Mouse (Mus musculus): ENCODE measurements around the gene Kctd6.
A peak's percentile ranks its signal among the peaks of the same experiment; 100 is the strongest.

Kctd6 gene

DNA sequence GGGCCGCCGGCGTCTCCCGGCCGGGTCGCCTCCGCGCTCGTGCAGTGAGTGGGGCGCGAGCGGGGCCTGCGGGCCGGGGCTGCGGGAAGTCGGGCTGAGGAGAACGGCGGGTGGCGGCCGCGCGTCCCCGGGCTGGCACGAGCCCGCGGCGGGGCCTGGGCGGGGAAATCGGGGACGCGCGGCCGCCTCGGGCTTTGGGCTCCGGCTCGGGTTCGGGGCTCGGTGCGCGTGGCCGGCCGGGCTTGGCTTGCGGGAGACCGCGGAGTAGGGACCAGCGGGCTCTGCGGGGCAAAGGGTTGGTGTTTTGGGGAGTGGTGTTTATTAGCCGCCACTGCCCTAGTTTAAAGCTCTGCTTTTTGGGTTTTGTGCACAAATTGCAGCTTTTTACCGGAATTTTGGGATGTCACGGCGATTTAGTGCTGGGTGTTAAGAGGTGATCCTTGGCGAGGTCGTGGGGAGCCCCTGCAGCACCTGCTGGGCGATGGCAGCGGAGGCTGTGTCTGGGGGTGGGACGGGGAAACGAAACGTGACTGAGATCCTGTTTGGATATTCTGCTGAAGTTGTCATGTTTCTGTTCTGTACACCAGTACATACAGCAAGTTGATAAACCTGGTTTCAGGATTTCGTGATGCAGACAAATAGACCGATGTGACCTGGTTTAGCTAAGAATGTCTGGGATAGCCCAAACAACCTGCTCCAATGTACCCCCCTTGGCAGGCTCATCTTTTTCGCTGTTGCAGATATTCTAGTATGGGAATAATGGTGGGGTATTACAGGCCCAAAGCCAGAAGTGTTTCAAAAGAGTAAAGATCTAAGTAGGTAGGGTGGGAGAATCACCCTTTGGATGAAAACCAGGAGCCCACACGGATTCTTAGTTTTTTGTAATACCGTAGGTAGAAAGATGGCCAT, 613 bp downstream of the Kctd6 start:
- peak; percentile 70 to 76 for DNase-seq (ENCODE audit: low spot score in 2 of 2)

DNA sequence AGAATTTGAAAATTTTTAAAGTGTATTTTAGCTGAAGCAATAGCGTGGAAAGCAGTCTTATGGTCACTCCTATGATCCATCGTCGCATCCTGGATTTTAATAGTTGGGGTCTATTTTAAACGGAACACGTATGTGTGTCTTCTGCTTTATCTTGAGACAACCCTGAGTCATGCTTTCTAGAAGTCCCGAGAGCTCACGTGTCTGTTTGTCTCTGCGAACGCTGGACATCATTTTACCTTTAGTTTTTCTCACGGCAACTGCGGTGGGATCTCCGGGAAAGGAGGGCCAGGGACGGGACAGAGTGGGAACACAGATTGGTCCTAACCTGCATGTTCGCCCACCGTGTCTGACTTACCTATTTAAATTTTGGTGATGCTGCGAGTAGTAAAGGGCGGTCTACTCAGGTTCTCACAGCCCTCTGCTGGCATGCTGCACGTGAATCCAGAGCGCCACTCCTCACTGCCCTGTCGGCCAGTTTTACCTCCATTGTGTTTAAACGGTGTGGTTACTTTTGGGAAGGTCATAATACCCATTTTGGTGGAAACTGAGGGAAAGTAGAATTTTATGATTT, 1.4 kb downstream of the Kctd6 start:
- no peak for DNase-seq (ENCODE audit: low spot score in 2 of 2)

DNA sequence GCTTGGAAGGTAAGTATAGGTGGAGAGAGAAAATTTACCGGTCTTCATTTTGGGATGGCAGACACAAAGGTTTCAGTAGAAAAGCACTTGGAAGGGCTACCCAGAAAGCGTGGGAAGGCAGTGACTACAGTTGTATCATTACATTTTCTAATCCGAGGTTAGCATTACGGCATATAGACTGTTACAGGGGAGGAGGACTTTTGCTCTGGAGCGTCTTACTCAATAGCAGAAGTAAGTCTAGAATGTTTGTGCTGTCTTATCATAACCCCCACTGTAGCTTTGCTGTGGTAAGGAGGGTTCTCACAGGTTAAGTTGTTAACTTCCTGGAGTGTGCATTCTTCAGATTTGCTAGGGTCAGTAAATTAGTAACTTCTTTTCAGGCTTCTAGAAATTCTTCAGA, 2.2 kb downstream of the Kctd6 start:
- no peak for DNase-seq (ENCODE audit: low spot score in 2 of 2)

DNA sequence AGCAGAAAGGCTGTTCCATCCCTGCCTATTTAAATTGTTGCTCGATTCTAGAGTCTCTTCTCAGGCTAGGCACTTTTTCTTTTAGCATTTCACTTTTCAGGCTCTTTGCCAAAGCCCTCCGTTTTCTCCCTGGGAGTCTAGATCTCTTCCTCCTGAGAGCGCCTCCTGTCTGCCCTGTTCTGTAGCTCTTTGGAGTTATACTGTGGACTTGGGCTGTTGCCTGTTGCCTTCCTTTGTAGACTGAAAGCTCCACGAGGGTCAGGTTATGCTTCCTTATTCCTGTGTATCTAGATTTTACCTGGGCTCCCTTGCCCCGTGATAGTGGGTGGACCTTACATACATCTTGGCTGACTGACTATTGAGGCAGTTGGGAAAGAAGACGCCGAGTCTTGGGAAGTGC, 4.3 kb downstream of the Kctd6 start:
- no peak for DNase-seq (ENCODE audit: low spot score in 2 of 2)

DNA sequence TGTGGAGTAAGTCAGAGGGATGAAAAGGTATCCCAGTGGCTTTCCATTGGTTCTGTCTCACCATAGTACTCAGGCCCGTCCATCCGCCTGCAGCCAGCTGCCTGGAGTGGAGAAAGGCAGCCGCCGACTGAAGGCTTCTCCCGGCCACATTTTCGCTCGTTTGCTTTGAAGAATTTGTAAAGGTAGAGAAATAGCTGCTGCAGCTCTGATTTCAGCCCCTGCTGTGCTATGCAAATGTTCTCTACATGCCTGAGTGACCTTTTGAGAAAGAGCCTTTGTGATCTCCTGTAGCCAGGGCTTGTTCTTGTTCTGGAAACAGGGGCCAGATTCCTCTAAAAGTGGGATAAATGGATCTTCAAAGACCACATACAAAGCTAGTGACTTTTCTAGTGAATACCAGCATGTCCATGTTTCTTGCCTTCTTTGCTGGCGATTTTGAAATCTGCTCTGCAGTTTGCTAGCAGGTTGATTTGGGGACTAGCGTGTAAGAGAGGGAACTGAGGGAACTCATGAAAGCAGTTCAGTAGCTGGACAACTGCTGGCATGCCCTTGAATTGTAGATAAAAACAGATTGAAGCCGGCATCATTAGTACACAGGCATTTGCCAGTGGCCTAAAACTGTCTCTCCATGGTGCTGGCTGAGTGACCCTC, 4.9 kb downstream of the Kctd6 start:
- no peak for DNase-seq (ENCODE audit: low spot score in 2 of 2)

DNA sequence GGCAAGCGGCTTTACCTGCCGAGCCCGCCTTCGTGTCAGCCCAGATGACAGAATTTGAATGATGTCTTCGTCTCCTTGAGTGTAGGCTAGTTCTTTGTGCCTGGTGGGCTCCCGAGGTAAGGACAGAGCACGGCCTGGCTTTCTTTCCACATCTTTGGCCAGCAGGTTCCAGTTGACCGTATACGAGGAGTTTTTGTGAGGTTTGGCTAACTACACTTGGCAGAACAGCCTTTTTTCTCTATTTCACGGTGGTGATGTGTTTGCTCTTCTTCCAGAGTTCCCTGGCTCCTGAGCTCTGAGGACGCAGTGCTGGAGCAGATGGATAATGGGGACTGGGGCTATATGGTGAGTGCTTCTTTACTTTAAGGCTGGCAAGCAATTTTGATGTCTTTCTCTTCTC, 5.9 kb downstream of the Kctd6 start:
- DNase-seq (ENCODE audit: low spot score in 2 of 2), result no peak

DNA sequence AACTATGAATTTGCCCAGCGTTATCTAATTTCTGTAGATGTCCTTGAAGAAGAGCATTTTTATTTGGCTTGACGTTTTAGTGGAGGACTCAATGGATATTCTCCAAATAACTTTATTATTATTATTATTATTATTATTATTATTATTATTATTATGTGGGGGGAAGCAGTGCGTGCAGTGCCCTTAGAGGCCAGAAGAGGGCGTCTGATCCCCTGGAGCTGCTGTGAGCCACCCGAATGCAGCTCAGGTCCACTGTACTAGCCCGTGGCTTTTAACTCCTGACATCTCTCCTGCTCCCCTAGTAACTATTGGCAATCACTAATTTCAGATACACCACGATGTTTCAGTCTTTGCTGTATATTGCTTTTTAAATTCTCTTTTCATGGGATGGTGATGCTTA, 6.4 kb downstream of the Kctd6 start:
- DNase-seq (ENCODE audit: low spot score in 2 of 2), result no peak

DNA sequence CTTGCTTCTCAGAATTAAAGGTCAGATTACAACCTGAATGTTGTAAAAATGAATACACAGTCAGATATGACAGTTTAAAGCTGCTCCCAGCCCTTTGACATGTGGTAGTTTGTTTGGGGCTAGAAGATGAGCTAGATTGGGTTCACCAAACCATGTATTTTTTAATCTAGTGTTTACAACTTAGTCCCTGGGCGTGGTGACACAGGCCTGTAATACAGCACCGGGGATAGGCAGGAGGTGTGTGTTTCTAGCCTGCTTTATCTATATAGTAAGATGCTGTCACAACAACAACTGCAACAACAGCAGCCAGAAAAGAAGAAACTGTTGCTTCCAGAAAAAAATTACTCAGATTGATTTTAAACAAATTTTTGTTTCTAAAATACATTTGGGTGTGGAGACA, 7.0 kb downstream of the Kctd6 start:
- DNase-seq (ENCODE audit: low spot score in 2 of 2), result no peak

DNA sequence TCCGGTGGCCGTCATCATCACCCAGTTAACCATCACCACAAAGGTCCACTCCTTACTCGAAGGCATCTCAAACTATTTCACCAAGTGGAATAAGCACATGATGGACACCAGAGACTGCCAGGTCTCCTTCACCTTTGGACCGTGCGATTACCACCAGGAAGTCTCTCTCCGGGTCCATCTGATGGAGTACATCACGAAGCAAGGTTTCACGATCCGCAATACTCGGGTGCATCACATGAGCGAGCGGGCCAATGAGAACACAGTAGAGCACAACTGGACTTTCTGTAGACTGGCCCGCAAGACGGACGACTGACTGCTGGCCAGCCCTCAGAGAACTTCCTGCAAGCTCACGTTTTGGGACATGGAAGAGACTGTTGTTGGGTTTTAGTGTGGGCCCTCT, 8.6 kb downstream of the Kctd6 start:
- no peak for DNase-seq (ENCODE audit: low spot score in 2 of 2)

DNA sequence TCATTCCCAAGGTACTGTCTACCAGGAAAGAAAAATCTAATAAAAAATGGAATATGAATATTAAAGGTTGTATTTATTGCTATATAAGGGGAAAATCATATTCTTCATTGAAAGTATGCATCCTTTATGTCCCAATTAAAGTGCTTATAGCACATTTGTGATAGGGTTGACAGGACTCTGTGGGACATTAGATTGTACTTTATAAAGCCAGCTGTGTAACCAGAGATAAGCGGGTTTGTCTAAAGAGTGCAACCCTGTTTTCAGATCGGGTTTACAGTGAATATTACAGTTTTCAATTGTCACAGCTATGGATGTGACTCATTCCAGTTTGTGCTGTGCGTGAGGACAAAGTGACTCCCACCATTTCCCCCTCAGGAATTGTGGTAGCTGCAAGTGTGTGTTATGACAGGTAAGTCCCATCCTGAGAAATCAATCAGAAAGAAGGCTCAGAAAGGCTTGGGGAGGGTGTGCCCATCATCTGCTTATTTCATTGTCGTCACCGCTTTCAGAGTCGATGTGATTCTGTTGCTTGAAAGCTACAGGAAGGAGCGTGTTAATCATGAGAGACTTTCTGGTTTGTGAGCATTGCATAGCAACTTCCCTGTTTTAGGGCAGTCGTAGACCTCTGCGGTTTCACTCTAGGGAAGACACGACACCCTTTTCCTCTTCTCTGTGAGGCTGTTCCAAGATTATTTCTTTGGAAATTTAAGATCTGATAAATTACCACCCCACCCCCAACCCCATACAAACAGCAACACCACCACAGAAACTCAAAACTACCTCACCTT, 9.8 kb downstream of the Kctd6 start:
- DNase-seq (ENCODE audit: low spot score in 2 of 2), result no peak

DNA sequence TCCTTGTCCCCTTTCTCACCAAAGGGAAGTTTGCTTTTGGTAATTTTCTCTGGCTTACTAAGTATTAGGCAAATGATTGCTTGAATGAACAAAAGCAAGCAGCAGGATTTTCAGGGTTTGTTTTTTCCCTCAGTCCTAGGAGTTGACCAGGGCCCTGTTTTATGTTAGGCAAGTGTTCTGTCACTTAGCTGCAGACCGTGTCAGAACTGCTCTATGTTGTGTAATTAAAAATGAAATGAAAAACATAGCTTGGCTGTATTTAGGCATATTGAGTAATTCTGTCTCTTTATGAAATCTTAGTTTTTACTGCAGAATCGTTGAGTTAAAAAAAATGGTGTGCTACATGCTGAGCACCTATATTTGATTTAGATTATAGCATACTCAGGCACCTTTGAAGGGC, 10.9 kb downstream of the Kctd6 start:
- no peak for DNase-seq (ENCODE audit: low spot score in 2 of 2)

DNA sequence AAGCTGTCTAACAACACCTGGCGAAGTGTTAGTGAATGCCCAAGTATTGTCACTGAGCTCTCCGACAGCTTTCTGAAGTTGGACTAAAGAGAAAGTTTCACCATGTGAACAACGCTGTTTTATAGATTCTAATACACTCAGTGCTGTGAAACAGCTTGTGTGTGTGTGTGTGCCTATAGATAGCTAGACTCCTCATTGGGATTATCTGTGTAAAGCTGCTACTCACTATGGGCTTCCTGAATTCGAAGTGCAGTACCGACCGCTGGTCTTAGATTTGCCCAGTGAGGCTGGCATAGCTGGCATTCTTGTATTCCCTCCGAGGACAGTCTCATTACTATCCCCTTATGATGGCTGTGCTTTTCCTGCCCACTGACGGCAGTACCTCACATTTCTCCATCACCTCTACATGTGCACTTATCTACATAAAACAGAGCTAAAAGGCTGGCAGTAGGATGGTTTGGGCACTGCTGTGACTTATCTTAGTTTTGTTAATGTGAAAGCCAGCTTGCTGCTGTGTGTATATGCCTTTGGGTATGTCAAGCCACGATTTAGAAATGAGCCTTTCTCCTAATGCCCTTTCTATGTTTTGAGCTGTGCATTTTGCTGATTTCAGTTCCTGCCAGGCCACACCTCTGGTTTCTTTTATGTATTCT, 15.6 kb downstream of the Kctd6 start:
- DNase-seq (ENCODE audit: low spot score in 2 of 2), result no peak

DNA sequence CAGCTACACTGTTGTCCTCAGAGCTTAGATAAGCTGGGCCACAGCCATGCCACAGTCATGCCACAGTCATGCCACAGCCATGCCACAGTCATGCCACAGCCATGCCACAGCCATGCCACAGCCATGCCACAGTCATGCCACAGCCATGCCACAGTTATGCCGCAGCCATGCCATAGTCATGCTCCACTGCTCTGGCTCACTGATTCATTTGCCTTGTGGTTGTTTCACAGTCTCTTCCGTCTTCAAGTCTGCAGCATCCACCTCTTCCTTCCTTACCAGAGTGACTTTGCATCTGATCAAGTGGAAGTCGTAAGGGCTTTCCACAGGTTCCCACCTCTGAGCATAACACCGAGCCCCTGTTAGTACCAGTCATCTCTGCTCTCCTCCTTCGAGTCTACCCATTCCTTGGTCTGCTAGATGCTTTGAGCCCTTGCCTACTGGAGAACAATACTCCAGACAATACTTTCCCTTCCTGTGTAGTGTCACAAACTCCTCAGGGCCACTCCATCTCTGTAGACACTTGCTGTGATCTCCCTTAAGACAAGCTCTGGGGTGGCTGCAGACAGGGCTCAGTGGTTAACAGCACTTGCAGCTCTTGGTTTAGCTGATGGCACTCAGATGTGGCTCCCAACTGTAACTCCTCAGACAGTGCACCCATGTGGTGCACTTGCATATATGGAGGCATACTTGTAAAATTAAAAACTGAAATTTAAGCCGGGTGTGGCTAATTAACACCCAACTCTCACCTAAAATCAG, 18.4 kb downstream of the Kctd6 start:
- no peak for DNase-seq (ENCODE audit: low spot score in 2 of 2)

DNA sequence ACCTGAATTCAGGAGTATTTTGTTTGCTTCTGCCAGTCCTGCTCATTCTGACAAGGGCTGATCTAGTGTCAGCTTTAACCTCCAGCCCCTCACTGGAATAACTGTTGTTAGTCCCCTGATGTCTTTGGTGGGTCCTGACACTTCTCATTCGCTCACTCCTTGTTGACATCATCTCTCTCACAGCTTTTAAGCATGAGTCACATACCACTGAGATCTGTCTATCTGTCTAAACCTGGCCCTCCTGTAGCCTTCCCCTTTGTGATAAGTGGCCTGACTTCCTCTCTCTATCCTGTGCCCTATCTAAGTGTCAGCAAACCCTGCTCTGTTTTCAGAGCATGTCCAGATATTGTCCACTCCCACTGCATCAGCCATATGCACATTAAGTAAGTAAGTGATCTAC, 19.3 kb downstream of the Kctd6 start:
- DNase-seq (ENCODE audit: low spot score in 2 of 2), result no peak

DNA sequence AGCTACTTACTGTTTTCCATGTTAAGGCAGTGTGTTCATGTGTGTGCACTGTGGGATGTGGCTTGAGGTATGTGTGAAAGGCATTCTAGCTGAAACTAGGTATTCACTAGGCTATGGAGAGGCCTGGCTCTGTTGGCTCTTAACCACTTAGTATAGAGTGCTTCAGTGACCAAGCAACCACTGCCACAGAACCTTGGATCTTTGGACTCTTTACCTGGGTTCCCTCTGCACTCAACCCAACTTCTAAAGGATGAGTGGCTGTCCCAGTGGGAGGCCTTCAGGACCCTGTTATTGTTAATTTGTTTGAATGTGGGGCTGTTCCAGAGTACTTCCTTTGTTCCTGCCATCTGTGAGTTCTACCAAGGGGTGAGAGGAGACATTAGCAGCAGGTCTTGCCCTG, 27.9 kb downstream of the Kctd6 start:
- DNase-seq (ENCODE audit: low spot score in 2 of 2), result no peak

DNA sequence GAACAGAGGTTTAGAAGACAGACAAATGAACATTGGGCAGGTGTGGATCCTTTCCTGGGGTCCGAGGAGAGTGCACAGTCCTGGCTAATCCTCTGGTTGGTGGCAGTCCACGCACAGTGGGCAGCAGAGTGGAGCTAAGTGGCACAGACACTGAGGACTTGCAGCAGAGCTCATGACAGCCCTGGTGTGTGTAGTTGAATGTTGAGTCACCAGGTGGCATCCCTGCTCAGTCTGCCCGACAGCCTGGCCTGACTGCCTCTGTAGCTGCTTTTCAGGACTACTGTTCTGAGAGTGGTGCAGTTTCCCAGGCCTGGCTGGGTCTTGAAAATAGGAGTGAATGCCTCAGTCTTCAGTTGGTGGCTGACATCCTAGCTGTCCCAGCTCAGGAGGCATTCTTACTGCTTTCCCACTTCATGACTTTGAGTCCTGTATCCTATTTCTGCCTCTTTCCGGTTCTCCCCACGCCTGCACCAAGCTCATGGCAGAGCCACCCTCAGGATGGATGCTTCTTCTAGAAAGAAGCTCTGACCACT, 28.5 kb downstream of the Kctd6 start:
- peak; percentile 27 to 54 for DNase-seq (ENCODE audit: low spot score in 2 of 2)

DNA sequence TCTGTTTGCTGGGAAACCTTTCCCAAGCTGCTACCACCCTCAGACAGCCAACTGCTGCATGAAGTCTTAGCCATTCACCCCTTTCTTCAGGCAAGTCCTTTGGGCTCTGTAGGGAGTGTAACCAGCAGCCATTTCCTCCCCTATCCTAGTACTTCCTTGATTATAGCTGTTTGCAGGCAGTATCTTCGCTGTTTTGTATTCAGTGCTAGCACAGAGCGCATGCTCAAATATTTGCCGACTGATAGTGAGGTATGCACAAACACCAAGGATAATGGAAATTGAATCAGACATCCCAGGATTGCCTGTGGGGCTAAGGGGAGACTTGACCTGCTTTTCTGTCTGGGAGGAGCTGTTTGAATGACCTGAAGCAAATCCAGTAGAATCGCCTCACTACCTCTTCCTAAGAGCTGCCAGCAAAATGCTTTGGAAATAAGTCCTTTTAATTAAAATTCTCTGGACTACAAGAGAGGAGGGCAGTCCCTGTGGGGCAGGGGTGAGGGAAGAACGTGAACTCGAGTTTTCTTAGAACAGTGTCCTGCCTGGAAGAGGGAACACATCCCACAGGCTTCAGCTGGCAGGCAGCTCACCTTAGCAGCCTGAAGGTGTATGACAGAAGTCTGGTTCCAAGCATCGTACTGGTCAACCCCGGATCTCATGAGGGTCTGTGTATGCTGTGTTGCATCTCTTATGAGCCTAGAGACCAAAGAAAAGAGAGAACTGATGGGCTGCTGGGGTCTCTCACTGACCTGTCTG, 29.4 kb downstream of the Kctd6 start:
- DNase-seq (ENCODE audit: low spot score in 2 of 2), result no peak

DNA sequence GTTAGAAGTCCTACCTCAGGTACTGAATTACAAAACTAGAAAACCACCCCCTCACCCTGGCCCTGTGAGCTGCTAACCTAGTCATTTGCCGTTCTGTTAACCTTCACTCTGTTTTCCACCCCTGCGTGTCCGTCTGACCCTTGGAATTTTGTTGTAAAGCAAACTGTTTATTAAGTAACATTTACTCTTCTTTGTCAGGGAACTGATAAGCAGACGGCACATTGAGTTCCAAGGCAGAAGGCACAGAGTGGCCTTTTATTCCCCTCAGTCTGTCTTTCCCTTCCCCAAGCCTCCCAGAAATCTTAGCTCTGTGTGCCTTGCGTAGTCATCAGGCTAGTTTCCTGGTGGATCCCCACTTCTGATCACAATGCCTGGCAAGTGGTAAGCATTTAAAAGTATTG, 30.3 kb downstream of the Kctd6 start:
- no peak for DNase-seq (ENCODE audit: low spot score in 2 of 2)

DNA sequence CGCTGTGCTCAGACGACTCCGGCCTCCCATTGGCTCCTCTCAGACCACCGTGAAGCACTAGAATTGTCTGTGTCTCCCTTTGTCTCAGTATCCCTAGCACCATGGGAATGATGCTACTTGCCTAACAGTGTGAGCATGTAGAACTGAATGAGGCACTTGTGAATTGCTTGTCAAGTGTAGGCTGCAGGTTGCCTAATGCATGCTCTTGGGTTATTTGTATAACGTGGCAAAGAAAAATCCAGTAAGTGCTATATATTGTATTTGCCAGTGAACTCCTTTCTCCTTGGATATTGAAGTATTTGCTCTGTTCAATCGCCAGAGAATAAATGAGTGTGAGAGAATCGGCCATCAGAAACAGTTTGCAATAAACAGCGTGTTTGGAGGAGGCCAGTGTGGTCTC, 32.9 kb downstream of the Kctd6 start:
- no peak for DNase-seq (ENCODE audit: low spot score in 2 of 2)

DNA sequence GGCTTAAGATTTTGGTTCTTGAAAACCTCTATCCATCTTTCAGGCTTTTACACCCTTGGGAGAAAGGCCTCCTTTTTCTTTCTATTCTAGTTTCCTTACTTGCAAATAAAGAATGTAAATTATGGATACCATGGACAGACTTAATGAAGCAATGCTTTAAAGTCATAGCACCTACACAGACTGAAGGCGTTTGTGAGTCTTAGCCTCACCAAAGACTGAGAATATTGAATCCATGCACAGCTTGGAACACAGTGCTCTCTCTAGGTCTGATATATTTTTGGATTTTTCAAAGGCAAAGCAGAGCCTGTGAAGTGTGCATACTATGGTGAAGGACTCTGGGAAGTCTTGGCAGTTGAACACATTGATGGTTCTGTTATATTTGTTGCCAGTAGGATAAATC, 35.3 kb downstream of the Kctd6 start:
- no peak for DNase-seq (ENCODE audit: low spot score in 2 of 2)
